Mouse (Mus musculus) kidney, postnatal 4 days (tissue): Measurements from ENCODE around the gene Crb1.
"Not testable (repeated sequence)": the region's sequence is repeated elsewhere in the genome, so short reads cannot be mapped to it uniquely, and the experiment has no call there.

Experiments
- DNase-seq, 2 experiments: peaks; one replicate each; pipeline ENCODE4 v3.0.0; 2021; ENCODE audit warnings: mixed read lengths in 2 of 2

Crb1 gene

GRCm38 (mm10) chr1:139376638-139377286 is at the start of gene Crb1:
Gene Crb1 (minus strand): TSS chr1:139377100.
- peak; percentile 23 to 27 for DNase-seq

GRCm38 (mm10) chr1:139425006-139425405 is 48.1 kb upstream of the Crb1 start:
- peak; percentile 8 to 11 for DNase-seq

GRCm38 (mm10) chr1:139423931-139424330 is 47.0 kb upstream of the Crb1 start:
- no peak for DNase-seq

GRCm38 (mm10) chr1:139422941-139423340 is 46.0 kb upstream of the Crb1 start:
- peak; percentile 42 to 48 for DNase-seq

GRCm38 (mm10) chr1:139421875-139422791 is 45.2 kb upstream of the Crb1 start, which contains the start of gene Zbtb41:
Gene Zbtb41 (plus strand): TSS chr1:139422288.
- peak; percentile 88 to 93 for DNase-seq

DNA sequence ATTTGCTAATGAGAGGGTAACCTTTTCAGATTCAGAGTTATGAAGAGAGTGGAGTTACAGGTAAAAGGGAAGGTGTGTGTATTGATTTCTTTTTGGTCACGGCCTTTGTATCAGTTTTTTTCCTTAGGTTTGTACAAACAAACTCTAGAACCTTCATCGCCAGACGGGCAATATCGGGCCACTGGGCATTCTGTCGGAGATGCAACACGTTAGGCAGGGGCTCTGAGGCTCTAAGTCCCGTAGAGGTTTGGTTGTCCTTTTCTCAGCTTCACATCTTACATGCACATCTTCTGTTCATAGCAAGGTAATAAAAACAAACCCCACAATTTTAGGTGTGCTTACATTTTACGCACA is 44.6 kb upstream of the Crb1 start:
- no peak for DNase-seq

- DNase-seq, result no peak
Measured at GRCm38 (mm10) chr1:139413465-139413864, 36.6 kb upstream of the Crb1 start.

DNA sequence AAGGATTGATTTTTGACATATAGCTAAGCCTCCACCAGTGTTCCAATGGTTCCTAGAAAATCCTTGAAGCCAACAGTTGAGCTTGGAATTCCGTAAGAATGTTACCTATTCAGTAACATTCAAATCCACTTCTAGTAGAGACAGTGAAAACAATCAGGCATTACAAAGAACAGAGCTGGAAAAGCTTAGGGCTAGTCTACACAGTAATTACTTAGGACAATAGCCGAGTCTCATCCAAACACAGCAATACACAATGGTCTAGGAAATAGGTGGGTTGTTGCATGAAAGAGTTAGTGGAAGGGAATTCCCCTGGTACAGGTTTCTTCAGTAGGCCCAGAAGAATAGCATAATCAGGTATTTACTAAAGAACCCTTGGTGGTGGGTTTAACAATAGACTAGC is 35.5 kb upstream of the Crb1 start:
- not testable (repeated sequence) for DNase-seq

GRCm38 (mm10) chr1:139407701-139408100 is 30.8 kb upstream of the Crb1 start:
- DNase-seq, result no peak

GRCm38 (mm10) chr1:139405766-139406165 is 28.9 kb upstream of the Crb1 start:
- DNase-seq, result no peak

GRCm38 (mm10) chr1:139396589-139396988 is 19.7 kb upstream of the Crb1 start:
- DNase-seq, result no peak

- no peak for DNase-seq
Measured at GRCm38 (mm10) chr1:139391747-139392146, 14.8 kb upstream of the Crb1 start.

DNA sequence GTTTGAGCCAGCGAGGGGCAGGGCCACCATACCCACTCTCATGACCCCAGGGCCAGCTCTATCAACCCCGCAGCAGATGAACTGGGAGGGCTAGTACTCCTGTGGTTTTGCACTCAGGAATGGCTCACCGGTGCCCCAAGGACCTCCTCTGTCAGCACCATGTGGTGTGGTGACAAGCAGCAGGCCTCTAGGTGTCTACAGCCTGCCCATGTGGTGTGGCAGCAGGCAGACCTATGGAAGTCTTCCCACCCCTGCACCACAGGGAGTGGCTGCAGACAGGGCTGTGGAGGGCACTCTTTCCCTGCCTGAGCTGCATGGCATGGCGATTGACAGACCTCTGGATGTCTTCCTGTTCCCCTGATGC is 2.7 kb upstream of the Crb1 start:
- no peak for DNase-seq

GRCm38 (mm10) chr1:139378861-139379620 is 2.1 kb upstream of the Crb1 start:
- DNase-seq, result peak; percentile 7 to 15

- no peak for DNase-seq
Measured at GRCm38 (mm10) chr1:139375900-139376299, 1.0 kb downstream of the Crb1 start.

DNA sequence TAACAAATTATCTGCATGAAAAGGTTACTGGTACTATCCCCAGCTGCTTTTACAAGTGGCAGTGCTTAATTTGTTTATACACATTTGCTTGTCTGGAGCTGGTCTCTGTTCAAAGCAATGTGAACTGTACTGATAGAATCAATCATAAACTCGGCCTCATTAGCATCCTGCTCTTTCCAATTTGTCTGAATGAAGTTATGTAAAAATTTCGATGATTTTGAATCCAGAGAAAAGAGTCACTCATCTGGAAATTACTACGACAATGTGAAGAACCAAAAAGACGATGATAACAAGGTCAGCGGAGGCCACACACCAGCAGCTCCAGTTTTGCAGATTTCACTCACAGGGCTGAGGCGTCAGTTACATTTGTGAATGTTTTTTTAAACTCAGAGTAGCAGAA is 5.6 kb downstream of the Crb1 start:
- DNase-seq, result no peak

- no peak for DNase-seq
Measured at GRCm38 (mm10) chr1:139348566-139348965, 28.3 kb downstream of the Crb1 start.

- DNase-seq, result no peak
Measured at GRCm38 (mm10) chr1:139346602-139347371, 30.1 kb downstream of the Crb1 start.

DNA sequence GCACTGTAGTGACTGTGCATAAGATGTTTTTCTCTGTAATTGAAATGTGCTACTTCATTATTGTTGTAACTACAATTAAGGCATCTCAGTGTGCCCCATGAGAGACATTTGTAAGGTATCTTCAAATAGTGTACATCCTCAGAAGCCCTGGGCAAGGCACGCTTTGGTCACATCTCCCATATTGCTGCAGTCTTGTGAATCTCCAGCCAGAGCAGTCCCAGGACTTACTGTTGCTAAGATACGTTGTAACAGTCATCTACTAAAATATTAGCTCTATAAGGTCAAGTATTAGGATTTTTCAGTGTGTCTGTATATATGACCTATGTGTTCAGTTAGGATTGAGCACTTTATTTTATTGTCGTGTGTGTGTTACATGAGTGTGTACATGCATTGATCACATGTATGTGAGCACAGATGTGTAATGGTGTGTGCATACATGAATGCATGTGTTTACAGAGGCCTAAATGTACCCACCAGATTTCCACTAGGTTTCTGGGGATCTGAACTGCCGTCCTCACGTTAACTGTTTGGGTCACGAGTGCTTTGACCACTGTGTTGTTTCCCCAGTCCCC is 30.8 kb downstream of the Crb1 start:
- no peak for DNase-seq

DNA sequence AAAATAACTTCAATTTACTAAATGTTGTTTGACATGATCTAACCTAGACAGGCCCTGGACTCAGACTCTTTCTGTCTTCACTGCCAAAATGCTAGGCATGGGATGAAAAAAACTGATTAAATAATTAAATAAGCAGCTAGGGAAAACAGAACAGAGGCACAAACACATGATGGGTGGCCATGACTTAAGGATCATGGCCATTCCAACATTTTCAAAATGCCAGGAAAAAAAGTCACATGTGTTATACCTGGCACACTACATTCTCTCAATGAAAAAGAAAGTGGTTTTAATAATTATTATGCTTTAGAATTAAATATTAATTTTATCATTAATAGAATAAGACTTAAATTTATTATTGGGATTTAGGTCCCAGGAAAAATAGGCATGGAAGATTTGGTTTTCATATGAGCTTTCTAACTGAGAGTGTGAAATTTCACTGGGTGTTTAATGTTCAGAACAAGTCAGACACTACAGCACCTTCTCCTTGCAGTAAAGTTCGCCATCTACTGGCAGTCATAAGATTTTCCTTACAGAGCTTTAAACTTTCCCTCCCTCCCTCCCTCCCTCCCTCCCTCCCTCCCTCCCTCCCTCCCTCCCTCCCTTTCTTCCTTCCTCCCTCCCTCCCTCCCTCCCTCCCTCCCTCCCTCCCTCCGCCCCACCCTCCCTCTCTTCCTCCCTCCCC is 36.6 kb downstream of the Crb1 start:
- DNase-seq, result no peak

DNA sequence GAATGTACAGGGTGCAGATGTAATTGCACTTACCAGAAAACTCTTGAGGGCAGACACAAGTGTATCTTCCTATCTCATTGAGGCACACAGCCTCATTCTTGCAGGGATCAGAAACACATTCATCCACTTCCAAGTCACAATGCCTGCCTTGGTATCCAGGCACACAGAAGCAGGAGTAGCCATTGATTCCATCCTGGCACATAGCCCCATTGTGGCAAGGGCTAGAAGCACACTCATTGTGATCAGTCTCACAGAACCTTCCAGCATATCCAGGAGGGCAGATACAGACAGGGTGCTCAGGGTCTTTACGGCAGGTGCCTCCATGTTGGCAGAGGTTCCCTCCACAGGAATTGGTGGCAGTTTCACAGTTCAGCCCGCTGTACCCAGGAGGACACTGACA is 39.9 kb downstream of the Crb1 start:
- no peak for DNase-seq

DNA sequence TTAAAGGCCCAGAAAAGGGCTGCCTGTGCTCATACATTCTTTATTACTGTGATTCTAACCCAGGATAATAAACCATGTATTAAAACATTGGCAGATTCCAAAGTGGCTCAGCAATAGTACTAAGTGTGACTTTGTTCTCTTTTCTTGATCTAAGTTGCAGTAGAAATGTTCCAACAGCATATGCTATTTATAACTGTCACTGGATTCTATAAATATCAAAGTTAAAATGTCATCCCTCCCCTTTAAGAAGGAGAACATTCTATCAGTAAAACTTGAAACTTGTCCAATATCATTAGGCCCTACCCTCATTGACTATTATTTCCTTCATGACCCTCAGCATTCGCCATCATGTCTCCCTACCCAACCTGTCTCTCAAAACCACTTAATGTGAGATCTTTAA is 48.1 kb downstream of the Crb1 start:
- DNase-seq, result no peak
